Mouse (Mus musculus): Measurements from ENCODE around the gene Lgr4. TPM values are rescaled to one million over a fixed set of nuclear protein-coding genes. Genes with fewer than 3 reads are reported as not detected.

Gene Lgr4
- total RNA-seq, 1 experiment = 68.9 TPM

DNA sequence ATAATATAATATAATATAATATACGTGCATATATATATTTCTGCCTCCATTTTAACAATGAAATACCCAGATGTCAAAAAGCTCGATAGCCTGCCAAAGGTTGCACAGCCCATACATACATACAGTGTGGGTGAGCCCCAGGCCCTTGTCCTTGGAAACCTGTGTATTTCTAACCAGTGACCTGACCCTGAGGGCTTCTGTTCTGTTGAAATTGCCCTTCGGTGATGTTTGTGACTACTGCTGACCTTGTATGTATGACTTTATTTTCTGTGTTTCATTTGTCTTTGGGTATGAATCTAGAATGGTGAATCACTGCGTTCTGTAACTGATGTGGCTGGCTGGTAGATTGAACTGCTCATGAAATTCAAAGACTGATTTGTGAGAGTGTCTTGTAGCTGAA lies 49.4 kb downstream of the Lgr4 start:
- H3K4me1 ChIP-seq (ENCODE audit: control insufficient read depth in 2 of 2, insufficient read depth in 2 of 2, low read length in 2 of 2, poor library complexity in 1 of 2) = peaks cover 0 to 7% of the 10 kb centered on the region in 2 experiments; a peak in 1 of 4 replicates
- TF ChIP-seq ZC3H11A (IDR thresholded peaks at IDR 0.05; ENCODE audit: borderline replicate concordance, low read depth, low read length) (no peak), MAFK (IDR thresholded peaks at IDR 0.05; ENCODE audit: insufficient read depth, low read depth, low read length) (no peak), HCFC1 (IDR thresholded peaks at IDR 0.05; ENCODE audit: borderline replicate concordance, insufficient read depth, low read length) (no peak)
- no peaks in the 10 kb centered on the region; the same call in 1 of the 2 replicates for H3K36me3 ChIP-seq (ENCODE audit: control insufficient read depth, insufficient read depth, low read length, poor library complexity, severe bottlenecking)
- no peak overlapping the region for H3K27ac ChIP-seq (ENCODE audit: insufficient read depth, low read depth, low read length, poor library complexity, severe bottlenecking)
- no peak overlapping the region for H3K9ac ChIP-seq (ENCODE audit: insufficient read depth, low read depth, low read length, poor library complexity, severe bottlenecking)
- no peak overlapping the region for H3K4me3 ChIP-seq (ENCODE audit: insufficient read depth in 1 of 2, low read depth in 1 of 2, low read length in 2 of 2, poor library complexity in 1 of 2, severe bottlenecking in 1 of 2)
- H3K9me3 ChIP-seq (ENCODE audit: control insufficient read depth, insufficient read depth, low read depth, low read length) = no peaks in the 10 kb centered on the region
- in situ Hi-C loops (cut with MboI; ENCODE audit: low sequenced_read_pairs in 2 of 2, unreplicated experiment in 2 of 2) = no loop called here
- DNase-seq (ENCODE audit: low read depth, low spot score) = no peak

DNA sequence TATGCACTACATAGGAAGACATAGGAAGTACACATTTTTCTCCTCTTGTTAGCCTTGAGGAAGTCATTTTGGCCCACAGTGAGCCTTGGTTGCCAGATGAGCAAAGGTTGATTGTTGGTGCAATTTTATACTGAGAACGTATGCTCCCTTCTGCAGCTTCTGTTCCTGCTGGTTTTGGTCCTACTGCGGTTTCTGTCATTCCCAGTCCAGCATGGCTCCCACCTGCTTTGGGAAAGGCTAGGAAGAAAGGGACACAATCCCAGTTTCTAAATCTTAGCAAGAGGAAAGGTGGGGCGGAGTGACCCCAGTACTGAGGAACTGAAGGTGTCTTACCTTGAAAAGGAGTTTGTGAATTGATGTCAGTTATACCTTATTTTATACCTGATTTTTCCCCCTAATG lies 51.9 kb downstream of the Lgr4 start:
- TF ChIP-seq ZNF384 (IDR thresholded peaks at IDR 0.05; ENCODE audit: low read depth, low read length) = no peak
- no peak for TF ChIP-seq HCFC1 (IDR thresholded peaks at IDR 0.05; ENCODE audit: borderline replicate concordance, insufficient read depth, low read length)
- TF ChIP-seq MAFK (IDR thresholded peaks at IDR 0.05; ENCODE audit: insufficient read depth, low read depth, low read length) = no peak
- no peak for TF ChIP-seq CHD2 (IDR thresholded peaks at IDR 0.05; ENCODE audit: low read depth, low read length)
- no peak for TF ChIP-seq ZC3H11A (IDR thresholded peaks at IDR 0.05; ENCODE audit: borderline replicate concordance, low read depth, low read length)
- no peak overlapping the region for H3K27ac ChIP-seq (ENCODE audit: insufficient read depth, low read depth, low read length, poor library complexity, severe bottlenecking)
- no peak overlapping the region for H3K9ac ChIP-seq (ENCODE audit: insufficient read depth, low read depth, low read length, poor library complexity, severe bottlenecking)
- peaks cover 0 to 4% of the 10 kb centered on the region in 2 experiments; a peak in 1 of 4 replicates for H3K4me1 ChIP-seq (ENCODE audit: control insufficient read depth in 2 of 2, insufficient read depth in 2 of 2, low read length in 2 of 2, poor library complexity in 1 of 2)
- H3K4me3 ChIP-seq (ENCODE audit: insufficient read depth in 1 of 2, low read depth in 1 of 2, low read length in 2 of 2, poor library complexity in 1 of 2, severe bottlenecking in 1 of 2) = no peak overlapping the region
- H3K9me3 ChIP-seq (ENCODE audit: control insufficient read depth, insufficient read depth, low read depth, low read length) = no peaks in the 10 kb centered on the region
- H3K36me3 ChIP-seq (ENCODE audit: control insufficient read depth, insufficient read depth, low read length, poor library complexity, severe bottlenecking) = no peaks in the 10 kb centered on the region; the same call in 1 of the 2 replicates
- in situ Hi-C loops (cut with MboI; ENCODE audit: low sequenced_read_pairs in 2 of 2, unreplicated experiment in 2 of 2) = no loop called here
- DNase-seq (ENCODE audit: low read depth, low spot score) = no peak

DNA sequence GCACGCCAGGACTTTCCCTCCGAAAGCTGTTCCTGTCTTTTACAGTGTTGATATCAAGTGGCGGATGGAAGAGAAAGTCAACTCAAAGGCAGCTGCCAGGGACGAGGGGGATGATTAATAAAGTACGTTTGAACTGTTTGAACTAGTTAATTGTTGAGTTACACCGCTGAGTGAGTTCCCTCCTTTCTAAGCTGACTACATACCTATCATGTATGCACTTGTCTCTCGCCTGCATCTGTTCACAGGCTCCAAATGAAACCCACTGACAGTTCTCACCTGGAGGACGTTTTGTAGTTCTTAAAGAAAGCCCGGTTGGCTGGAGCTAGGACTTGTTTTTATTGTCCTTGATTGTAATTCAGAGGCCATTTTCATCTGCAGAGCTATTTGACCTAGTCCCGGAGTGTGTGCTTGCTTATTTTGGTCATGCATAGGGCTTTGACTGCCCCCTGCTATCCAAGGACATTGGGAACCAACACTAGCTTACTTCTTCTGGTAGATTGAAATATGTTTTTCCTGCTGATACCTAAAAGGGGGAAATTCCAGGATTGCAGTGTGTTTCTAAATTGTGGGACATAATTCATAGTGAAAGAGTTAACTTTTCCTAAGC lies 52.6 kb downstream of the Lgr4 start:
- peaks cover 0 to 4% of the 10 kb centered on the region in 2 experiments; a peak in 1 of 4 replicates for H3K4me1 ChIP-seq (ENCODE audit: control insufficient read depth in 2 of 2, insufficient read depth in 2 of 2, low read length in 2 of 2, poor library complexity in 1 of 2)
- TF ChIP-seq HCFC1 (IDR thresholded peaks at IDR 0.05; ENCODE audit: borderline replicate concordance, insufficient read depth, low read length) = no peak
- no peak for TF ChIP-seq ZC3H11A (IDR thresholded peaks at IDR 0.05; ENCODE audit: borderline replicate concordance, low read depth, low read length)
- no peak for TF ChIP-seq ZNF384 (IDR thresholded peaks at IDR 0.05; ENCODE audit: low read depth, low read length)
- no peak for TF ChIP-seq CHD2 (IDR thresholded peaks at IDR 0.05; ENCODE audit: low read depth, low read length)
- TF ChIP-seq MAFK (IDR thresholded peaks at IDR 0.05; ENCODE audit: insufficient read depth, low read depth, low read length) = no peak
- H3K9ac ChIP-seq (ENCODE audit: insufficient read depth, low read depth, low read length, poor library complexity, severe bottlenecking) = no peak overlapping the region
- no peak overlapping the region for H3K4me3 ChIP-seq (ENCODE audit: insufficient read depth in 1 of 2, low read depth in 1 of 2, low read length in 2 of 2, poor library complexity in 1 of 2, severe bottlenecking in 1 of 2)
- H3K36me3 ChIP-seq (ENCODE audit: control insufficient read depth, insufficient read depth, low read length, poor library complexity, severe bottlenecking) = no peaks in the 10 kb centered on the region; the same call in 1 of the 2 replicates
- no peak for DNase-seq (ENCODE audit: low read depth, low spot score)
- no peak overlapping the region for H3K27ac ChIP-seq (ENCODE audit: insufficient read depth, low read depth, low read length, poor library complexity, severe bottlenecking)
- H3K9me3 ChIP-seq (ENCODE audit: control insufficient read depth, insufficient read depth, low read depth, low read length) = no peaks in the 10 kb centered on the region
- in situ Hi-C loops (cut with MboI; ENCODE audit: low sequenced_read_pairs in 2 of 2, unreplicated experiment in 2 of 2) = no loop called here

DNA sequence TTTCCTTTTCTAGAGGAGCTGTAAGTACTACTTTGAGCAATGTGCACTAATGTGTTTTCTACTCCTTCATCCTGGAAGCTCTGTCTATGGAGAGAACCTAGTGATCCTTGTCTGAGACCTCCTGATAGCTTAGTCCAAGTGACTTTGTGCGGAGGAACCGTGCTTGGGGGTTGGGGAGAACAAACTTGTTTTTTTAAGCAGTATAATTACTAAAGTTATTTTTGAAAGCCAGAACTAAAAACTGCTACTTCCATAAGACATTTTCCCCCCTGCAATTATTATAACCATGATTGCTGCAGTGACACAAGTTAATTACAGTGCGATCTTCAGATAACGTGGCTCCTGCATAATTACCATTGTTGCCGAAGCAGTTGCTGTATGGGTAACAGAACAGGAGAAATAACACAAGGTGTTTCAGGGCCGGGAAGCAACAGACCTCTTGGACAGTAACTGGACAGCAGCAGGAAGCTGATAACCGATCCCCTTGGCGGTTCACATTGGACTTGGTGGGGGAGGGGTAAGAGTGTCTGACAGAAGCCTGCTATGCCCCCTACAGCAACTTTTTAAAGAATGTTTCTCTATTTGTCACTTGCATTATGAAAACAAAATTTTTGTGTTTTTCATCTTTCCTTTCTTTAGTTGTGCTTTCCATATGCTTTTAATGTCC lies 53.4 kb downstream of the Lgr4 start:
- H3K36me3 ChIP-seq (ENCODE audit: control insufficient read depth, insufficient read depth, low read length, poor library complexity, severe bottlenecking) = peaks cover 2% of the 10 kb centered on the region; the same call in 1 of the 2 replicates
- DNase-seq (ENCODE audit: low read depth, low spot score) = no peak
- no peaks in the 10 kb centered on the region for H3K9me3 ChIP-seq (ENCODE audit: control insufficient read depth, insufficient read depth, low read depth, low read length)
- no peak overlapping the region for H3K9ac ChIP-seq (ENCODE audit: insufficient read depth, low read depth, low read length, poor library complexity, severe bottlenecking)
- H3K4me3 ChIP-seq (ENCODE audit: insufficient read depth in 1 of 2, low read depth in 1 of 2, low read length in 2 of 2, poor library complexity in 1 of 2, severe bottlenecking in 1 of 2) = no peak overlapping the region
- peaks cover 0 to 4% of the 10 kb centered on the region in 2 experiments; a peak in 1 of 4 replicates for H3K4me1 ChIP-seq (ENCODE audit: control insufficient read depth in 2 of 2, insufficient read depth in 2 of 2, low read length in 2 of 2, poor library complexity in 1 of 2)
- in situ Hi-C loops (cut with MboI; ENCODE audit: low sequenced_read_pairs in 2 of 2, unreplicated experiment in 2 of 2) = no loop called here
- no peak overlapping the region for H3K27ac ChIP-seq (ENCODE audit: insufficient read depth, low read depth, low read length, poor library complexity, severe bottlenecking)
- TF ChIP-seq HCFC1 (IDR thresholded peaks at IDR 0.05; ENCODE audit: borderline replicate concordance, insufficient read depth, low read length) (no peak), MAFK (IDR thresholded peaks at IDR 0.05; ENCODE audit: insufficient read depth, low read depth, low read length) (no peak), ZC3H11A (IDR thresholded peaks at IDR 0.05; ENCODE audit: borderline replicate concordance, low read depth, low read length) (no peak), ZNF384 (IDR thresholded peaks at IDR 0.05; ENCODE audit: low read depth, low read length) (no peak), CHD2 (IDR thresholded peaks at IDR 0.05; ENCODE audit: low read depth, low read length) (no peak)
